Mouse (Mus musculus) R1 (cell line): ENCODE data around the gene Paqr9.

ENCODE experiments used
- DNase-seq: peaks from one replicate; pipeline ENCODE4 v3.0.0-alpha.2; 2018; ENCODE audit warnings: low read depth, low spot score

Gene Paqr9

DNA sequence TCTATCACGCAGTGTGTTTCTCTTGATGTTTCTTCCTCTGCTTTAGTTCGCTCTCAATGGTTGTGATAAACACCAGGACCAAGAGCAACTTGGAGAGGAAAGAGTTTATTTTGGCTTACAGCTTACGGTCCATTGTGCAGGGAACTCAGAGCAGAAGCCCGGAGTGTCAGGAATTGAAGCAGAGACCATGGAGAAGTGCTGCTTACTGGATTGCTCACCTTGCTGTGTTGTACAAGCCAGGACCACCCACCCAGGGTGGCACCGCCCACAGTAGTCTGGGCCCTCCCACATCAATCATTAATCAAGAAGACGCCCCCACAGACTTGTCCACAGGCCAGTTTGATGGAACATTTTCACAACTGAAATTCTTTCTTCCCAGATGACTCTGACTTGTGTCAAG lies 18.0 kb downstream of the Paqr9 start:
- no peak for DNase-seq

DNA sequence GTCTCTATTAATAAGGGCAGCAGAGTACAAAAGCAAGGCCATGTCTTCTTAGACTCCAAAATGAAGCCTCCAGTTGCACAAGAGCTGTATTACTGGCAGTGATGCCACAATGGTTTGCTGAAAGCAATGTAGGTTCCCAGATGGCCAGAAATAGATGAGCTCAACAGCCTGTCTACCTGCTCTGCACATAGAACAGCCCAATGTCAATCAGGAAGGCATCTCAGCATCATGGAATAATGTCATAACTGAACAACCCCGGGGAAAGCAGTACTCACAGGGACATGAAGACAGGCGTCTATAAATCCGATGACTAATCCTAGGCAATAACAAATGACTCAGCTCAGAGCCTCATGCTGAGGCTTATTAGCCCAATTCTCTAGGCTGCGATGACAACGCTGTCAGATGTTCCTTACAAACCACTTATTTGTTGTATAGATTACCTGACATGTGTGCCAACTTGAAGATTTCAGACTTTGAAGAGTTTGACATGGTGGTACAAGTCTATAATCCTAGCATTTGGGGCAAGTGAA lies 19.0 kb downstream of the Paqr9 start:
- DNase-seq, result no peak

DNA sequence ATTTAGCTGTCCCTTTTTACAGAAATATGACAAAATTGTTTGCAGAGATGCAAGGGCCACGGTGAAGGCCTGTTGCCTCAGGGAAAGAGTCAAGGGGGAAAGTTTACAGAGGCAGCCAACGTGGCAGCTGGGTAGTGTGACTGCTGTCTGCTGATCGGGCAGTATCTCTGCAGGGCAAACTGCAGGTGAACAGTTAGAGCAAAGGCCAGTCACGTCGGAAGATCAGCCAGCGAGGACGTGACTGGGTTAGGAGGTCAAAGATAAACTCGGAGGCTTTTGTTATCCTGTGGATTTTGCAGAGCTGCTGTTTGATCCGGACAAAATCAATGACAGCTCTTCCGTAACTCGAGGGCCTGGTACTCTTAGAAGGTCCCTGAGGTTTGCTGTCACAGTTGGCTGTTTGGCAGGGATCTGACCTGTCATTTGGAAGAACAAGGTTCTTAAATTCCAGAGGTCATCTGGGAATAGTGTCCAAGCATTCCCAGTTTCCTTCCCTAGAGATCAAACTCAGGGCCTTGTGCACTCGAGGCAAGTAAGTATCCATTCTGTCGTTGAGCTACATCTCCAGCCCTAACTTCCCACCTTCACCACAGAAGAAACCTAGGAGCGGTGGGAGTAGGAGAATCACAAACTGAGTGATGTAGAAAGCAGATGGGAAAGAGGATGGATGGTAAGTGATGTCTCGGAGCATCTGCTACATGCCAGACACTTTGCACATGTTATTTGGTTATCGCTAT lies 21.7 kb downstream of the Paqr9 start:
- no peak for DNase-seq

DNA sequence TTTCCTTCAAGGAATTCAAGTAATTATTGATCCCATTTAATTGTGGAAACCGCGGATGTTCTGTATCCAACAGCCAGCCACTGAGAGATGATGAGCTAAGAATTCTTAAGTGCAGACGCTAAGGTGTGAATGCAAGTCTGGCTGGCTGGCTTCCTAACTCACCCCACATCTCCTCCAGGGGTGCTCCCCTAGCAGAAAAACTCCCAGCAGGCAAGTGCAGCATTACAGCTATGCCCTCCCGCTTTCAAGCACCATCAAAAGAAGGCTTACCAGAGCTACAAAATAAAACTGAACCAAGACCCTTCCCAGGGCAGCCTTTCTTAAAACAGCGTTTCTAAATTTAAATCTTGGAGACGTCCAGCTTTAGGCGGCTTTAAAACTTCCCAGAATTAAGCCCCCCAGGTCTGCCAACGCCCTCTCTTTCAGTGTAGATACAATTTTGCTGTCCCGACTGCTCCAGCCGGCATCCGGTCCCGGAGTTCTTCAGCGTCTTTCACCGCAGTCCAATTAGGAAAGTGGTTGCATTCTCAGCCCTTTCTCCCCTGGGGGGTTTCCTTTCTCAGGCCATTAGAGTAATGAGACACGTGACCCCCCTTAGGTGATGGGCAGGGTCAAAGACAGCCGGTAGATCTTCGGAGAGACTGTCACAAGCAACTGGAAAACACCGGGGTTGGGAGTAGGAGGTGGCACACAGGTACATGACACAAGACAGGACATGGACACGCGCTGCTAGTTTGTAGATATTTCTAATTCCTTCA lies 22.5 kb downstream of the Paqr9 start:
- DNase-seq, result peak; percentile 45

DNA sequence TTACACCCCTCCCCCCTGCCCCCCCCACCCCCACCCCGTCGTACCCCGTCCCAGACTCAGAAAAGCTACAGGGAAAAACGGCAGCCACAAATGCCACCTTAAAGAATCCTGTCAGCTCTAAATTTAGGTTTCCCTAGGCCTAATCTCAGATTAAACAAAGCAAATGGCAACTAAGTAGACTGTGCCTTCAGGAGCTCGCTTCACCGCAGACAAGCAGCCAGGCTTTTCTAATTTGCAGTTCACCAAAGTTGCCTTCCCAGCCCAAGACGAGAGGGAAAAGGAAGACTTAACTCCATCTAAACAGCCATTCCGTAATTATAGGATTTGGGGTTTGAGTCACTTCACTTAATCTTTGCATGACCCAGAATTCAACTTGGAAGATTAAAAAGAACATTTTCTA lies 23.1 kb downstream of the Paqr9 start:
- no peak for DNase-seq

DNA sequence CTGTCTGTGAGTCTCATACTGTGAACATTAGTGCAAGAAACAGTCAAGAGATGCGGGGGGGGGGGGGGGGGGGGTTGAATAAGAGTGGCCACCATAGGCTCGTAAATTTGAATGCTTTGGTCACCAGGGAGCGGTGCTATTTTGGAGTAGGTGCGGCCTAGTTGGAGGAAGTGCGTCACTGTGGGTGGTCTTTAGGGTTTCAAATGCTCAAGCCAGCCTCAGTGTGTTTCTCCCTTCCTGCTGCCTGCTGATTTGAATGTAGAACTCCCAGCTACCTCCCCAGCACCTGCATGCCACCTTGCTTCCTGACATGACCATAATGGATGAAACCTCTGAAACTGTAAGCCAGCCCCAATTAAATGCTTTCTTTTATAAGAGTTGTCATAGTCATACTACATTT lies 26.6 kb downstream of the Paqr9 start:
- DNase-seq, result peak; percentile 62

DNA sequence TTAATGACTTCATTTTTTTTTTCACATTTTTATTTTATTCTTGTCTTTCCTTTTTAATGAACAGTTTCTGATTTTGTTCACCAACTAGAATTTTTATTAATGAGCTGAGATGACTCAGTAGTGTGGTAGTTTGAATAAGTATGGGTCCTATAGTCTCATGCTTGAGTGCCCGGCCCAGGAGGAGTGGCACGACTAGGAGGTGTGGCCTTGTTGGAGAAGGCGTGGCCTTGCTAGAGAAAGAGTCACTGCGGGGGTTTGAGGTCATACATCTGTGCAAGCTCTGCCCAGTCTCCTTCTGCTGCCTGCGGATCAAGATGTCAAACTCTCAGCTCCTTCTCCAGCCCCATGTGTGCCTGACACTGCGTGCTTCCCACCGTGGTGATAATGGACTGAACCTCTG lies 28.6 kb downstream of the Paqr9 start:
- DNase-seq, result peak; percentile 88

DNA sequence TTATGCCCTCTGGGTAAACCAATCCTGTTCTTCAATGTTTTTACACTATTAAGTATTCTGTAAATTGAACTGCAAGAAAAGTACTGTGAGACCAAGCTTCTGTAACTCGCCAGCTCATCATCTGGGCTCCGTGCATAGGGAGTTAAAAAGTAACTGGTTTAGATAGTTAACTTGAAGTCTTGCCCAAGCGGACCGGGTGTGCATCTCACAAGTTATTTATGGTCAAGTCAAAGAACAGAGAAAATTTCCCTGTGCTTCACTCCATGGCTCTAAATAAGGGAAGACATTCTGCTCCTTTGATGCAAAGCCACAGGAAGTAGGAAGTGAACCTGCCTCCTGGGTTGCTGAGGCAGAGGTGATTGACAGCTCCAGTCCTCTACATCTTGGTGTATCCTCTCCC lies 34.8 kb downstream of the Paqr9 start:
- DNase-seq, result no peak

DNA sequence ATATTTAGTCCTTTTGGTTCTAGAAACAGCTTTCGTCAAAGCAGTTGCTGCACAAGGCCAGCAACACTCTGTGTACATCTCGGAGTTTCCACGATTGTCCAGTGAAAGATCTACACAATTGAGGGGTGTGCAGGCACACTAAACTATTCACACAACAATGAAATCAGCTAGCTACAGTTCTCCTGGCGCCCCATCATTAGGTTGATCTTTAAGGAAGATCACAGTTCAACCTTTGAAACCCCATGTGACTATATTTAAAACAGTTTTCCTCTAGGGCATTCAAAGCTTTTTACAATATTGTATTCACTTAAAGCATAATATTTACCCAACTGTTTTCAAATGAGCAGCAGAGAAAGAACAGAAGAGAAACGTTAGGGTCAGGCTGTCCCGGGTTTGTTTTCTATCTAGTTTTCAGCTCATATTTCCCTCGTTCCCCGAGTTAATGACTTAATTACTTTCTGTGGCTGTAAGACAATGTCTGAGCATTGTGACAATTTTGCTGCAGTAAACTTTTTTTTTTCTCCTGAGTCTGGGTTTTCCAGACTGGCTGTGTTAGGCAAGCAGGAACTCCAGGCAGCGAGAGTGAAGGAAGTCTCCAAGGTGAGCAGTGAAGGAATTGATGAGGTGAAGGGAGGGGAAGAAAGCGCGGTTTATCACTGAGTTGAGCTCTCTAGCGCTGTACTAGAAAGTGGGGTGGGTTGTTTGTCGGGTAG lies 38.2 kb downstream of the Paqr9 start:
- peak; percentile 10 for DNase-seq

DNA sequence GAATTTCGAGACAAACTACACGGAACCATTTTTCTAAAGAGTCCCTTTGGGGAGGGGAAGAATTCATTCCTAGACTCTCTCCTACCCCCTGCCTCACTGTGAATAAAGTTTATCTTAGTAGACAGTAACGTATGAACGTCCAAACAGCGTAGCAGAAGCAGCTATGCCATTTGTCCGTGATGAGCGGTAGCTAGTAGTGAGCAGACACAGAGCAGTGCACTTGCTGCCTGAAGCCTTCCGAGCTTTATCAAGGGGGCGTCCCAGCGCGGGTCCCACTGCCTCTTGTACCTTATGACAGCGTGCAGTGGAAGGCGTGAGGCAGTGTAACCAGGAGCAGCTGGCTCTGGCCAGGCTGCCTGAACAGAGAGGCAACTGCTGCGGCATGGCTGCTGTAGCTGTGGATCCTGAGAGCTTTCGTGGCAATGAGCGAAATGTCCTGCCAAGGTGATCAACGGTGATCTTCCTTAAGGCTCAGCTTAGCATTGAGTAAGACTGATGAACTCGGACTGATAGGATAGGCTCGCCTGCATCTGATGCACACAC lies 38.8 kb downstream of the Paqr9 start:
- peak; percentile 32 for DNase-seq

DNA sequence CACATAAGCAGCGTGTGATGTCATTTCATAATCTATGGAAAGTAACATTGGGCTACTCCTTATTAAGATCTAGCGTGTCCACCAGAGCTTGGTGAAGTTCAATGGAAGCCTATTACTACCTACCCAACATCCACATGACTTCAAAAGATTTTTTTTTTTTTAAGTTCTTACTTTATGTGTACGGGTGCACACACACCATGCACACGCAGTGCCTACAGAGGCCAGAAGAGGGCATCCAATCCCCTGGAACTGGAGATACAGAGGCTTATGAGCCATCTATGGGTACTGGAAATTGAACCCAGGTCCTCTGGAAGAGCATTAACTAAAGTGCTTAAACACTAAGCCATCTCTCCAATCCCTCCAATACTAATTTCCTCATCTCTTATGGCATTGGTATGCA lies 39.9 kb downstream of the Paqr9 start:
- peak; percentile 71 for DNase-seq

DNA sequence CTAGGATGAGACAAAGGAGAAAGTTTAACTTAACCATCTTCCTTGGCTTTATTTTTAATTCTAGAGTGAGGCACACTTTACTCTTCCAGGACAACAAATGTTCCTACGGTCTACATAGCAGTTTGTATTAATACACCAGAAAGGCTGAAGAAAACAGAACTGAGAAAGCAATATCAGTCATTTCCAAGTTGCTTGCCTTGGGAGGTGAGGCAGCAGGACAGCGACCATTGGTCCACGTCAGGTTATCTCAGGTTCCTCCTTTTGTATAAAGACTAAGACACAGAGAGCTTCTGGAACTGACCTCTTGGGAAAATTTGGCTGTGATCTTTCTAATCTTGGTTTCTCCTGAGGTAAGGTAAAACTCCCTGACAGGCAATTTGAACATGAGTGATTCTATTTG lies 43.4 kb downstream of the Paqr9 start:
- no peak for DNase-seq

DNA sequence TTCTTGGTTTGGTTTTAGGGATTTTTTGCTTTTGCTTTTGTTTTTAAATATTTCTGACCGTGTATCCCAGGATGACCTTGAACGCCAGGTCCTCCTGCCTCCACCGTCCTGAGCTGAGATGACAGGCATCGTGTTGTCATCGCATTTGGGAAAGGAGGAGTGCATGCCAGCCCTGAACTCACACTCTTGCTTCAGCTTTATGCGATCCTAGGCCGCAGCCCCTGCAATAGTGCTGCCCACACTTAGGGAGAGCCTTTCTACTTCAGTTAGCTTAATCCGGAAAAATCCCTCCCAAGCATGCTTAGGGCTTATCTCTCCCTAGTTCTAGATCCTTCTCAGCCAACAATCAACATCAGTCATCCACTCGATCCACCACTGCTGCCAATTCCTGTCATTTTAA lies 43.9 kb downstream of the Paqr9 start:
- no peak for DNase-seq

DNA sequence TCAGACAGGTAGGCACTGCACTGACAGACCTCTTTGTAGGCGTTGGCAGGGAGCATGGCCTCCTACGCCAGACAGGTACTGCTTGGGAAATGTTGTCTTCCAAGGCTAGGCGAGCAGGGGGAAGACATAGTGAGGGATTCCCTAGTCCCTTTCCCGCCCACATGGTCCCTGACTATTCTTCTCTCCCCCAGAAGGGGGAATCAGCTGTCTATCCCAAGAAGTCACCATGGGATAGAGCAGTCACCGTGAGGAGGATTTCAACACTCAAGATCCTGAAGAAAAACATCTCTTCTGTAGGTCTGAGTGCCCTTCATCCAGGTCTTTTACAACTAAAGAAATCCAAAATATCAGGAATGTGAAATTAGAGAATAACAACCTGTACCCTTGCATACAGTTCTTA lies 47.7 kb downstream of the Paqr9 start:
- DNase-seq, result no peak

DNA sequence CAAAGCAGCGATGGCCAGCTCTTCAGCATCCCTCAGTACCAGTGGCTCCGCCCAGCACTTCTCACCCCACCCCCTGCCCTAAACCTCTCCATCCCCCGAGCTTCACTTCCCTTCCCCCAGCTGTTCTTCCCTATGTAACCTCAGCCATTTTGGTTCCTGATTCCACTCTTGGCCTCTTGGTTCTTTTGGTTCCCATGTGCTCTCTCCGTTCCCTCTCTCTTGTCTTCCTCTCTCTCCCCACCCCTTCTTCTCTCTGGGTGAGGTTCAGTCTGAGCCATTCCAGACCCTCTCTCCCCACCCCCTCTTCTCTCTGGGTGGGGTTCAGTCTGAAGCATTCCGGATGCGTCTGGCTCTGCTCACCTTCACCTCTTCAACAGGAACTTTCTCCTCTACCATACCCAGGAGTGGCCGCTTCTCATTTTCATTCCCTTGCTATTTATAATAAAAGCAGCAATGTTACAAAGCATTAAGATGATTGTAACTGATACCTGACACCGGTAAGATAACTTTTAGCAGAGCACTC lies 52.9 kb downstream of the Paqr9 start:
- peak; percentile 89 for DNase-seq

DNA sequence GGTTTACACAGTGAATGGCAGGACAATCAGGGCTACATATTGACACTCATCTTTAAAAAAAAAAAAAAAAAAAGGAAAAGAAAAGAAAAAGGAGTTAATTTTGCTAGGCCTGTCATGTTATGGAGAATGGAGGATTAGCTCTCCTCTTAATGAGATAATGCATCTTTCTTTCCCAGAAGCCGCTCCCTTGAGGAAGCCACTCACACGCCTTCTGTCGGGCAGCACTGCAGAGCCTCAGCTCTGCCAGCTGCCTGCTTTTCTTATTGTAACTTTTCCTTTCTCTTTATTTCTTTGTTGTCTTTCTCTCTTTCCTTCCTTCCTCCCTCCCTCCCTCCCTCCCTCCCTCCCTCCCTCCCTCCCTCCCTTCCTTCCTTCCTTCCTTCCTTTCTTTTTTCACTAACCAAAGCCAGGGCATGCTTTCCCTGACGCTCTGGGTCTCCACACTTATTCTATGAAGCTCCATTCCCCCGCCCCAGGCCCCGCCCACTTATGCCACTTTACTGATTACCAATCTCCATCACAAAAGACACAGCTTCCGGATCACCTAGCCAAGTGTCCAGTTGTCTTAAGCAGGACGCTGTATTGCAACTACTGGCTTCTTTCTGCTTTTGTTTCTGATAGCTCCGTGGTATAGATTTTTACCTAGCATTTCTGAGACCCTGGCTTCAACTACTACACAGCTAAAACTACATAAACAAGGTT lies 54.1 kb downstream of the Paqr9 start:
- peak; percentile 83 for DNase-seq

DNA sequence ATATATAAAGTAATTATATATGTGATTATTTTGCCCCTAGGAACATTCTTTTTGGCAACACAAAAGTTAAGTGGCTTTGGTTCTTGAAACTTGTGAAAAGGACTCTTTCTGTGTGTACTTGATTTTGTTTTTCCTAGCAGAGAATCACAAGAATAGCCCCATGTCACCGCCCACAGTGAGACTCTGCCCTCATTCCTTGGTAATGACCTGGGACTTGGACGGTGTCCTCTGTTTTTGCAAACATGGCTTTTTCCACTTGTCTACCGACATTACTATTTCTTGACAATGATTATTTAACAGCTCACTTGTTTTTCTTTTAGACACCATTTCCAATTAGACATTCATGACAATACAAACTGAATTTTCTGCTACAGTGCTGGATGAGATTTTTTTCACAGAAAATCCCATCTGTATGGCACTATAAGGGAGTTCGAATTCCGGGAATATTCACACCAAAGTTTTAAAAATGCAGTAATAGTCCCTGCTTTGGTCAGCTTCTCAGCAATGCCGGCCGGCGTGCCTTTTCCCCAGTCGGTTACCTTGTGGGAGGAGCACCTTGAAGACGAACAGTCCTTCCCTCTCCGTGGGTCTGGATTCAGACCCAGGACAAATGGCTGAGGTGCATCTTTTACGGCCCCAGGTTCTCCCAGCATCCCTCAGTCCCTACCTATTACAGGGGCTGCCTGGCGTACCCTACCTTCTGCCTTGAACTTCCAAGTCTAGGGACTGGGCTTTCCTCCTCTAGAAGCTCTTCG lies 55.6 kb downstream of the Paqr9 start:
- no peak for DNase-seq

DNA sequence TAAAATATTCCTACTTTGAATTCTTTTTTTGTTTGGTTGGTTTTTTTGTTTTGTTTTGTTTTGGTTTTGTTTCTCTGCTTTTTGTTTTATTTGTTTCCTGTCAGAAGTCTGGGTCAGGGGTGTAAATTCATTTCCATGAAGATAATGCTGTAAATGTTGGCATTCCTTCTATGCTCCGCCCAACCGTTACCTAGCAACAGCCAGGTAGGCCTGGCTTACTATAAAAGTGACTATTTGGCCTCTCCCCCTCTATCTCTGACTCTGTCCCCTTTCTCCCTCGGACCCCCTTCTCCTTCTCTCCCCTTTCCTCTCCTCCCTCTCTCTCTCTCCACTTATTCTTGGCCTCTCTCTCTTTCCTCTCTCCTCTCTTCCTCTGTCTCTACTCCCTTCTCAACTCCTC lies 56.5 kb downstream of the Paqr9 start:
- peak; percentile 64 for DNase-seq
